Mouse (Mus musculus) embryonic facial prominence, embryonic 12.5 days (tissue): ENCODE data around the gene Lactb. TPM values are rescaled to one million over a fixed set of nuclear protein-coding genes. Genes with fewer than 3 reads are reported as not detected.
"Not testable (repeated sequence)": the region's sequence is repeated elsewhere in the genome, so short reads cannot be mapped to it uniquely, and the experiment has no call there.

Experiments used
- ATAC-seq: fragments of 200-750 bp; cut with Nextera tagmentation; 2 replicates; pipeline ENCODE4 v1.8.0; 2017; ENCODE audit not compliant: insufficient number of reproducible peaks, insufficient read depth, low FRiP score, low TSS enrichment
- H3K27ac ChIP-seq: fragments of 300-500 bp; sonication (generic); 2 replicates; pipeline ENCODE4 v1.5.1; 2016; ENCODE audit warnings: mild to moderate bottlenecking
- H3K27me3 ChIP-seq: fragments of 300-500 bp; sonication (generic); 2 replicates; pipeline ENCODE4 v1.6.1; 2016; ENCODE audit warnings: mild to moderate bottlenecking, moderate library complexity
- H3K36me3 ChIP-seq: fragments of 300-500 bp; sonication (generic); 2 replicates; pipeline ENCODE4 v1.6.1; 2016; ENCODE audit warnings: mild to moderate bottlenecking
- H3K4me1 ChIP-seq: fragments of 300-500 bp; sonication (generic); 2 replicates; pipeline ENCODE4 v1.6.1; 2016
- H3K4me2 ChIP-seq: fragments of 300-500 bp; sonication (generic); replicated peaks from 2 replicates; pipeline ENCODE4 v1.6.1; 2016; ENCODE audit warnings: mild to moderate bottlenecking, moderate library complexity
- H3K4me3 ChIP-seq: fragments of 300-500 bp; sonication (generic); 2 replicates; pipeline ENCODE4 v1.5.1; 2016; ENCODE audit warnings: mild to moderate bottlenecking
- H3K9ac ChIP-seq: fragments of 300-500 bp; sonication (generic); 2 replicates; pipeline ENCODE4 v1.6.1; 2016; ENCODE audit warnings: mild to moderate bottlenecking, moderate library complexity
- H3K9me3 ChIP-seq: fragments of 300-500 bp; sonication (generic); 2 replicates; pipeline ENCODE4 v1.6.1; 2016; ENCODE audit warnings: mild to moderate bottlenecking, moderate library complexity
- WGBS: fragments of 180-500 bp; shearing (Covaris S2); methylation state at CpG from one replicate; pipeline ENCODE4 v1.1.7; 2016; 5-methylcytosine and 5-hydroxymethylcytosine counted together
- polyA plus RNA-seq: library from polyadenylated mRNA; unstranded; fragments of >200 nt; fragmentation: Nextera tagmentation; extraction: Ambion mirVana; gene quantifications from 2 replicates; pipeline ENCODE4 v1.2.1, GENCODE M21; 2016

Lactb gene
- polyA plus RNA-seq, 1 experiment from 2014 or later, result 10.2 TPM

DNA sequence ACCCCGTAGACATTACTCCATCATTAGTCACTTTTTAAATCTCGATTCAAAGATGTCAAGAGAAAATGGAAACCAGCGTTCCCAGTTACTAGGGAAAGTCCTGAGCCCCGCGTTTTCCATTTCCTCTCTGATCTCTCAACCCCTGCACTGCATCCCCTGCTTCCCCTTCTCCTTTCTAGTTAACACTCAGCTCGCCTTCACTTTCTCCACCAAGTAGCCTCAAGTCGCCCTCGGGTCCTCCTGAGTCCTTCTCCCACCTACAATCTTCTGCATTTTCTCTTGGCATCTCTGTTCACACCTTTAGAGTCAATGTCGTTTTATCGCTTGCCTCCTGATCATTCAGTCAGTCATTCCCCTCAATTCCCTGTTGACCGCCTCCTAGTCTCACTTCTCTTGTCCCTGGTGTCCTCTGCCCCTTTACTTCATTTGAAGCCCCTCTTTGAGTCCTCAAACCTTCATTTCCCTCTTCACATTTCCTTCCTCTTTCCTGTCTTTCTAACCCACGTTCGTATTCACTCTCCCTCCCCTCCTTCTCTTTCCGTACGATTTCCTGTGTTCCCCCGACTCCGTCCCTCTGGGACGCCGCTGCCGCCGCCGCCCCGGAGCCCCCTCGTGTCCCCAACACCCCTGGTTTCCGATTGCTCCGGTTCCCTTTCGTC lies 56.5 kb downstream of the Lactb start:
- 2% methylated on average over 27 of the region's 27 CpGs for whole genome bisulfite sequencing

DNA sequence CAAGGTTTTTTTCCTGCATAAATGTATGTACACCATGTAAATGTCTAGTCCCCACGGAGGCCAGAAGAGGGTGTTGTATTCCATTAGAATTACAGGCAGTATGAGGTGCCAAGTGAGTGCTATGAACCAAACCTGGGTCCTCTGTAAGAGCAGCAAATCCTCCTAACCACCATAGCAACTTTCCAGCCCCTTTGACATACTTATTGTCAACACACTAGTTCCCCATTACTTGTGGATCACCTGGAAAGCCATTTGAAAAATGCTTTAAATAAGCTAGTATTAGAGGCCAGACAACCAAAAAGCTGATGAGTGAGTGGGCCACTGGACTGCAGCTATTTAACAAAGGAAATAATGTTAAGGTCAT lies 57.4 kb downstream of the Lactb start:
- Histone ChIP-seq H3K9ac (no peak overlapping the region), H3K4me1 (peaks cover 8% of the 10 kb centered on the region), H3K4me3 (no peak overlapping the region), H3K9me3 (no peaks in the 10 kb centered on the region), H3K27ac (no peak overlapping the region), H3K27me3 (no peaks in the 10 kb centered on the region), H3K4me2 (peak overlapping the region; percentile 78), H3K36me3 (no peaks in the 10 kb centered on the region)
- 79% methylated on average over 1 of the region's 1 CpGs for WGBS
- no peak for ATAC-seq

More for the DNA sequence above, 56.5 kb downstream of the Lactb start:
- Histone ChIP-seq H3K27me3 (no peaks in the 10 kb centered on the region), H3K4me3 (peak overlapping the region; percentile 93), H3K9me3 (no peaks in the 10 kb centered on the region), H3K36me3 (no peaks in the 10 kb centered on the region), H3K4me1 (peaks cover 8% of the 10 kb centered on the region), H3K27ac (peak overlapping the region; percentile 82), H3K4me2 (peak overlapping the region; percentile 78), H3K9ac (peak overlapping the region; percentile 95)
- 0 out of 2 replicates have a peak, but pooled peaks have one; percentile 10 for ATAC-seq

GRCm38 (mm10) chr9:66917216-66917891 lies 57.9 kb downstream of the Lactb start:
- H3K4me1 ChIP-seq, result peaks cover 8% of the 10 kb centered on the region
- peak overlapping the region; percentile 15; the same call in 1 of the 2 replicates for H3K4me2 ChIP-seq
- no peak overlapping the region for H3K4me3 ChIP-seq
- no peaks in the 10 kb centered on the region for H3K9me3 ChIP-seq
- H3K27ac ChIP-seq, result no peak overlapping the region
- H3K9ac ChIP-seq, result no peak overlapping the region
- H3K27me3 ChIP-seq, result no peaks in the 10 kb centered on the region
- 88% methylated on average over 8 of the region's 8 CpGs for WGBS
- no peak for ATAC-seq
- H3K36me3 ChIP-seq, result no peaks in the 10 kb centered on the region

- no peak for ATAC-seq
- H3K9ac ChIP-seq, result no peak overlapping the region
- 82% methylated on average over 9 of the region's 9 CpGs for WGBS
Measured at GRCm38 (mm10) chr9:66915869-66916785, 59.2 kb downstream of the Lactb start.

DNA sequence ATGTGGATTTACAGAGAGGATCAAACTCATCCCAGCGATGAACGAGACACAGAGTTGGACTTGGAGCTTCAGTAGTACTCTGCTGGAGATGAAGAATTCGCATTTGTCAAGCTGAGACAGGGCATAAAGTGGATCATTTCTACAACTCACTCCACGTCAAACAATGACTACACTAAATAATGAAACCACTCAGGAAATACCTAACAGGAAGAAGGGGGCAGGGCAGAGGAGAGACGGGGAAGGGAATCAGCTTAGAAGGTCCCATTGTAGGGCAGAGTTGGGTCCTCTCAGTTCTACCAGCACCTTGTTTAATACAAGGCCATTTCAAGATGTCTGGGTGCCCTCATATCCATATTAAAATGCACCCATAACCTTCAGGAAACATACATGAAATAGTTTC lies 59.9 kb downstream of the Lactb start:
- Histone ChIP-seq H3K27me3 (no peaks in the 10 kb centered on the region), H3K4me1 (peaks cover 4% of the 10 kb centered on the region)
- WGBS, result 69% methylated on average over 5 of the region's 5 CpGs

More at GRCm38 (mm10) chr9:66915869-66916785, 59.2 kb downstream of the Lactb start:
- no peaks in the 10 kb centered on the region for H3K9me3 ChIP-seq
- no peak overlapping the region for H3K27ac ChIP-seq
- H3K4me1 ChIP-seq, result peaks cover 8% of the 10 kb centered on the region
- no peaks in the 10 kb centered on the region for H3K36me3 ChIP-seq
- H3K27me3 ChIP-seq, result no peaks in the 10 kb centered on the region
- no peak overlapping the region for H3K4me3 ChIP-seq
- no peak overlapping the region for H3K4me2 ChIP-seq

DNA sequence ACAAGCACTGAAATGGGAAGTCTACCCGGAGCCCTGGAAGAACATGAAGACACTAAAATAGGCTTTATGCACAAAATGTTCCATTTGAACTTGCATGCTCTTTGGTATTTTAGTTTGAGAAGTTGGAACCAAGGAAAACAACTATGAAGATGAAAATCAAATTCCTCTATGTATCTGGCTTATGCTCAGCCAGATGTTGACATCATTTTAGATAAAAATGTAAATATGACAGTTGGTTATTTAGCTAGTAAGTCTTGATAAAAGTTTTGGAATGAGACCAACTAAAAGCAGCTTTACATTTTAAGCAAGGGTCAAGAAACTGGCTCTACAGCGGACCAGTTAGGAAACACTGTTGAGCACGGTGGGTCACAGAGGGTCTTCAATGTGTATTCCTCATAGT lies 60.7 kb downstream of the Lactb start:
- H3K27ac ChIP-seq, result no peak overlapping the region
- no peaks in the 10 kb centered on the region for H3K36me3 ChIP-seq
- no peak overlapping the region for H3K4me2 ChIP-seq
- H3K9me3 ChIP-seq, result no peaks in the 10 kb centered on the region
- no peak overlapping the region for H3K9ac ChIP-seq
- no peaks in the 10 kb centered on the region for H3K27me3 ChIP-seq
- peaks cover 4% of the 10 kb centered on the region for H3K4me1 ChIP-seq
- H3K4me3 ChIP-seq, result no peak overlapping the region
- WGBS, result 92% methylated on average over 3 of the region's 3 CpGs
- ATAC-seq, result no peak

More for the DNA sequence above, 59.9 kb downstream of the Lactb start:
- ATAC-seq, result no peak
- H3K9me3 ChIP-seq, result no peaks in the 10 kb centered on the region
- no peak overlapping the region for H3K4me3 ChIP-seq
- H3K9ac ChIP-seq, result no peak overlapping the region
- no peak overlapping the region for H3K27ac ChIP-seq
- H3K4me2 ChIP-seq, result no peak overlapping the region
- no peaks in the 10 kb centered on the region for H3K36me3 ChIP-seq

DNA sequence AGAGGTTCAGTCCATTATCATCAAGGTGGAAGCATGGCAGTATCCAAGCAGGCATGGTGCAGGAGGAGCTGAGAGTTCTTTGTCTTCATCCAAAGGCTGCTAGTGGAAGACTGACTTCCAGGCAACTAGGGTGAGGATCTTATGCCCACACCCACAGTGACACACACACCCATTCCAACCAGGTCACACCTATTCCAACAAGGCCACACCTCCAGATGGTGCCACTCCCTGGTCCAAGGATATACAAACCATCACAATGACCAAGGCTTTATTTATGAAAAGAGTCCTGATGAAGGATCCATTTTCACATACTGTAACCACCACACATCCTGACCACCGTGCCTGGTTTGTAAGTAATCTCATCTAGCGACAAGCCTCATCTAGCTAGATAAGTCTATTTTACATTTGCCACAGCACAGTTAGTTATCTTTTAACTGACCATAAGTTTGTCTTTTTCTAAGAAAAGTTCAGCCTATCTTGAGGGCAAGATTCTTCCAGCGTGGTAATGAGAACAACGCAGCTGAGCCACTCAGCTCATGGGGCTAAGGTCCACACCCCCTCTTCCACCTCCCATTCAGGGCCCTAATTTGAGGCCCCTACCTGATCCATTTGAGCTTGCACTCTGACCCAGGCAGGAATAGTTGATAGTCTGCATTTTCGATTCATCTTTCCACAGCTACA lies 61.9 kb downstream of the Lactb start:
- H3K27me3 ChIP-seq, H3K4me3 ChIP-seq, H3K36me3 ChIP-seq, ATAC-seq, H3K9ac ChIP-seq, H3K4me2 ChIP-seq, H3K4me1 ChIP-seq, H3K9me3 ChIP-seq, H3K27ac ChIP-seq: not testable (repeated sequence)
- 92% methylated on average over 5 of the region's 5 CpGs for WGBS

DNA sequence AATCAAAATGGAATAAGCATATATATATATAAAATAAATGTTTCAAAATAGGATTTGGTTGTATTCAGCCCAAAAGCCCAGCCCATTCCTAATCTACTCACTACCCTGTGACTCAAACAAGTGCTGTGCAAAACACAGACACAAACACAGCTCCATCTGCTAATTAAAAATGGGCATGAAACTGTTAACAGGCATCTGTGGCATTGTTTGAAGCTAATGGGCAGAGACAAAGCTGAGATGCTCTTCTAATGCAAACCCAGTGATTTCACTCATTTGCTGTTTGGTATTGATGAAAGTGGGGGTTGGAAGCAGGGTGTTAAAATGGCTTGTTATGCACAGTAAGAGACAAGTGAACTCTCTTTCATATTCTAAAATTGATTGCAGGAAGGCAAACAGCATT lies 63.0 kb downstream of the Lactb start:
- H3K27ac ChIP-seq, result no peak overlapping the region
- no peak overlapping the region for H3K9ac ChIP-seq
- H3K36me3 ChIP-seq, result no peaks in the 10 kb centered on the region
- ATAC-seq, result no peak
- H3K4me1 ChIP-seq, result peaks cover 4% of the 10 kb centered on the region
- no peak overlapping the region for H3K4me2 ChIP-seq
- H3K27me3 ChIP-seq, result no peaks in the 10 kb centered on the region
- H3K9me3 ChIP-seq, result no peaks in the 10 kb centered on the region
- H3K4me3 ChIP-seq, result no peak overlapping the region

DNA sequence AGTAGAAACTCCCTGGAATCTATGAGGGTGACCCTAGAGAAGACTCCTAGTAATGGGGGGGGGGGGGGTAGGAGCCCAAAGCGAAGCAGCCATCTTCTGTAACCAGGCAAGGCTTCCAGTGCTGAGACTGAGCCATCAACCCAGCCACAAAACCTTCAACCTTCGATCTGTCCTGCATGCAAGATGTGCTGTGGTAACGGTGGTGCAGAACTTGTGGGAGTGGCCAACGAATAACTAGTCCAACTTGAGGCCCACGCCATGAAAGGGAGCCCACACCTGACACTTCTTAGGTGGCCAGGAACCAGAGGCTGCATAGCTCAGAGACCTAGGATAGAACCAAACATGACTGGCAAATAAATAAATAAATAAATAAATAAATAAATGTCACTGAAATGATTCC lies 64.6 kb downstream of the Lactb start:
- Histone ChIP-seq H3K27me3 (no peaks in the 10 kb centered on the region), H3K4me3 (no peak overlapping the region), H3K27ac (no peak overlapping the region), H3K4me2 (no peak overlapping the region), H3K9ac (no peak overlapping the region), H3K4me1 (peaks cover 13% of the 10 kb centered on the region), H3K9me3 (no peaks in the 10 kb centered on the region), H3K36me3 (no peaks in the 10 kb centered on the region)
- 89% methylated on average over 5 of the region's 5 CpGs for WGBS
- ATAC-seq, result no peak

GRCm38 (mm10) chr9:66909922-66910321 lies 65.4 kb downstream of the Lactb start:
- no peak overlapping the region for H3K4me3 ChIP-seq
- no peaks in the 10 kb centered on the region for H3K9me3 ChIP-seq
- no peak overlapping the region for H3K4me2 ChIP-seq
- no peak overlapping the region for H3K27ac ChIP-seq
- no peak for ATAC-seq
- H3K9ac ChIP-seq, result no peak overlapping the region
- H3K36me3 ChIP-seq, result no peaks in the 10 kb centered on the region
- H3K4me1 ChIP-seq, result peaks cover 10% of the 10 kb centered on the region; the same call in 1 of the 2 replicates
- H3K27me3 ChIP-seq, result no peaks in the 10 kb centered on the region
- 84% methylated on average over 7 of the region's 7 CpGs for WGBS

- 82% methylated on average over 5 of the region's 5 CpGs for WGBS
- H3K4me1 ChIP-seq, result peaks cover 10% of the 10 kb centered on the region; the same call in 1 of the 2 replicates
Measured at GRCm38 (mm10) chr9:66907746-66908397, 67.4 kb downstream of the Lactb start.

More at GRCm38 (mm10) chr9:66907746-66908397, 67.4 kb downstream of the Lactb start:
- H3K9ac ChIP-seq, result no peak overlapping the region
- no peak overlapping the region for H3K4me3 ChIP-seq
- H3K36me3 ChIP-seq, result no peaks in the 10 kb centered on the region
- H3K27ac ChIP-seq, result no peak overlapping the region
- no peak for ATAC-seq
- H3K9me3 ChIP-seq, result no peaks in the 10 kb centered on the region
- H3K4me2 ChIP-seq, result no peak overlapping the region
- no peaks in the 10 kb centered on the region for H3K27me3 ChIP-seq
